ENCODE assay signal across 8 mouse cellular contexts in the genomic region with DNA sequence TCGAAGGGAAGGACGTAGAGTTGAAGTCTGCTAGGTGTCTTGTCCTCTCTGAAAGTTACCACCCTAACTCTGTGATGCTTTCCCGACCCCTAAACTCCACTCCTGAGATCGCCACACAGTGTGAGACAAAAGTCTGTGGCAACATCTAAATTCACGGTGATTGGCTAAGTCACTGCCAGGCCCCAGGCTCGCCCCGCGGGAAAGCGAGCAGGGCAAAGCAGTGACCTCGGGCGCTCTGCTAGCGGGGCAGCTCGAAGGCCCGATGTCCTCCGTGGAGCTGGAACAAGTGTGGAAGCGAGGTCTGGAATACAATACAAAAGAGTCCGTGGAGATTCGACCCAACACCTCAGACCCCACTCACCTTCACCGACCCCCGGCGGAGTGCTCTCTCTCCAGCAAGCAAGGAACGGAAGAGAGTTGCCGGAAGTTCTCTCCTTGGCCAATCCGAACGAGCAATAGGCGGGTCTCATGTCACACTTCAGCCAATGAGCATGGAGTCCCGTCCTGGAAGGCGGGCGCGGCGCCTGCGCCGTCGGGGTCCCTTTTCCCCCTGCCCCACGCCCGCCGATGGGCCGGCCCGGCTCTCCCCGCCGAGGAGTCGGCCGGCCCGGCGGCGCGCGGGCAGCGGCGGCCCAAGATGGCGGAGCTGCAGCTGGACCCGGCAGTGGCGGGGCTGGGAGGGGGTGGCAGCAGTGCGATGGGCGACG. TPM values are rescaled to one million over a fixed set of nuclear protein-coding genes. Genes with fewer than 3 reads are reported as not detected.
DNase-seq lines count a peak whose midpoint lies in the region; ATAC-seq lines count a peak whose summit lies in the region.

A gene (minus strand): TSS at position 432 of the 707 bp plus-strand sequence.
A gene (plus strand): TSS at position 598 of the 707 bp plus-strand sequence.

- H3K9me3 ChIP-seq in intestine, embryonic 14.5 days (ENCODE audit: control insufficient read depth, low read length), result no peaks in the 10 kb centered on the region

- H3K27me3 ChIP-seq in intestine, embryonic 14.5 days (replicated peaks; ENCODE audit: control insufficient read depth, insufficient read depth, low read length), result no peaks in the 10 kb centered on the region

- peak within 1 kb of the TSS; percentile 78 for H3K4me3 ChIP-seq in intestine, embryonic 14.5 days (ENCODE audit: low read depth, low read length)

- intact Hi-C loops in left cerebral cortex, postnatal 14 days (cut with DNase I), result loop anchor here (2.0 kb wide), 1 partner anchor 55 kb away; a partner anchor contains a TSS

- peak within 1 kb of the TSS; percentile 84 for H3K4me2 ChIP-seq in intestine, embryonic 14.5 days (ENCODE audit: low read length)

- H3K4me1 ChIP-seq in intestine, embryonic 14.5 days (replicated peaks; ENCODE audit: control insufficient read depth, insufficient read depth, low read length), result peaks cover 19% of the 10 kb centered on the region

- peak; percentile 97 to 98 for DNase-seq in adrenal gland, adult (ENCODE audit: inconsistent age in 2 of 2, low spot score in 1 of 2)
- DNase-seq in embryo, embryonic 10.5 days (ENCODE audit: low spot score), result peak; percentile 98
- DNase-seq in gastrocnemius, postnatal 25 days, result peak; percentile 97
- peak; percentile 87 for DNase-seq in intestine, embryonic 14.5 days (ENCODE audit: low spot score)
- peak; percentile 96 to 97 for DNase-seq in left cerebral cortex, postnatal 14 days (ENCODE audit: low spot score in 2 of 2)
- DNase-seq in mesoderm, embryonic 11.5 days (ENCODE audit: low read depth, low spot score), result peak; percentile 98
- DNase-seq in right cerebral cortex, postnatal 36 days (ENCODE audit: low spot score in 2 of 2), result peak; percentile 93 to 95
- peak; percentile 96 for DNase-seq in yolk sac, embryonic 10.5 days (ENCODE audit: low spot score)

- peak within 1 kb of the TSS; percentile 74 for H3K27ac ChIP-seq in intestine, embryonic 14.5 days (ENCODE audit: low read depth)

- peaks cover 42% of the 10 kb centered on the region for H3K36me3 ChIP-seq in intestine, embryonic 14.5 days (ENCODE audit: control insufficient read depth, insufficient read depth, low read length)

- H3K9ac ChIP-seq in intestine, embryonic 14.5 days (ENCODE audit: low read length), result peak within 1 kb of the TSS; percentile 88

- ATAC-seq in intestine, embryonic 14.5 days (replicated peaks; ENCODE audit: low FRiP score, low TSS enrichment, low read depth), result peak; percentile 97

- WGBS in intestine, embryonic 14.5 days, result under 1% methylated on average over 52 of the region's 56 CpGs

RNA-seq across cellular contexts. Expression of the first gene that starts in this region (rescaled TPM):
- 100 to 1,000 TPM; 909 to 922 TPM for total RNA-seq in gastrocnemius, postnatal 25 days (2021)
- 899 and 962 TPM in 2 replicates for polyA plus RNA-seq in intestine, embryonic 14.5 days (2014; fragmentation: Nextera tagmentation; extraction: Ambion mirVana)
- 100 to 1,000 TPM; 423 to 448 TPM for total RNA-seq in left cerebral cortex, postnatal 14 days (2021)

RNA-seq across cellular contexts. Expression of the second gene that starts in this region (rescaled TPM):
- 10 to 100 TPM; 13.4 to 14.4 TPM for total RNA-seq in gastrocnemius, postnatal 25 days (2021)
- polyA plus RNA-seq in intestine, embryonic 14.5 days (2014; fragmentation: Nextera tagmentation; extraction: Ambion mirVana), result 11.0 and 18.8 TPM in 2 replicates
- total RNA-seq in left cerebral cortex, postnatal 14 days (2021), result 10 to 100 TPM; 65.5 to 66.2 TPM

Comparison
In these comparisons a context has a peak if more than half of its experiments do, and no peak if none do; other contexts are left out.
1. Peak in every context shown above with its lines: DNase-seq, ATAC-seq, H3K4me3 ChIP-seq and H3K27ac ChIP-seq.
2. RNA of the second gene that starts in this region (total RNA-seq): 65.5 to 66.2 TPM in left cerebral cortex, postnatal 14 days; 13.4 to 14.4 TPM in gastrocnemius, postnatal 25 days; every median in the first group is over 4 times any median in the second.